Mouse (Mus musculus): ENCODE data around the gene Rab9. TPM values are rescaled to one million over a fixed set of nuclear protein-coding genes. Genes with fewer than 3 reads are reported as not detected.

Gene Rab9
- total and polyA plus RNA-seq, 3 experiments: 2.4 to 83.3 (median 44.6) TPM

DNA sequence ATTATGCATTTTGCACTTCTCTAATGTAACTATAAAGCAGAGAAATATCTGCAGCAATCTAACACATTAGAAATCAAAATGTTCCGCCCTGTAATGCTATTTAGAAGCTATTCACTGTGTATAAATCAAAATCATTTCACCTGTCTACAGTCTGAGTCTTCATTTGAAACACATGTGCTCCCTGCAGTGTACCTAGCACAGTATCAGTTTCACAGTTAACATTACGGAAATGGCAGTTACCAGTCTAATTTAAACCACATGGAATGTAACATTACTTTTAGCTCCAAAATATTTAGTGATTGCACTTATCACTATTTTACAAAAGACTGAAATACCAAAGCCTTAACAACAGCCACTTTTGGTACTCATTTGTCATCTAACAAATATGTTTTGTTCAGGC is 44.9 kb downstream of the Rab9 start:
- H3K27me3 ChIP-seq (ENCODE audit: insufficient read depth, low read length): no peaks in the 10 kb centered on the region

GRCm38 (mm10) chrX:166416196-166416595 is 63.5 kb downstream of the Rab9 start:
- no peak for ATAC-seq (ENCODE audit: extremely low read depth, insufficient number of reproducible peaks, low FRiP score, poor library complexity, severe bottlenecking)
- DNase-seq (ENCODE audit: low spot score): no peak

More for the DNA sequence above, 44.9 kb downstream of the Rab9 start:
- TF ChIP-seq TAL1 (conservative IDR thresholded peaks at IDR 0.05; ENCODE audit: low read depth, low read length): no peak
- no peak for TF ChIP-seq GATA2 (IDR thresholded peaks at IDR 0.05; ENCODE audit: borderline replicate concordance, low read depth, low read length)
- TF ChIP-seq CTCF (IDR thresholded peaks at IDR 0.05; ENCODE audit: low read depth, low read length): no peak
- TF ChIP-seq POLR2AphosphoS5 (IDR thresholded peaks at IDR 0.05; ENCODE audit: insufficient replicate concordance, low read depth, low read length): no peak
- no peak for TF ChIP-seq GATA1 (IDR thresholded peaks at IDR 0.05; ENCODE audit: borderline replicate concordance, low read length)
- Histone ChIP-seq H3K9me3 (replicated peaks) (no peaks in the 10 kb centered on the region), H3K4me1 (ENCODE audit: insufficient read depth, low read depth, low read length) (peaks cover 4% of the 10 kb centered on the region), H3K36me3 (replicated peaks) (peaks cover 34% of the 10 kb centered on the region), H3K4me3 (ENCODE audit: low read depth, low read length) (no peak overlapping the region)
- DNase-seq (ENCODE audit: low spot score): no peak
- no peak for ATAC-seq (ENCODE audit: extremely low read depth, insufficient number of reproducible peaks, low FRiP score, poor library complexity, severe bottlenecking)

DNA sequence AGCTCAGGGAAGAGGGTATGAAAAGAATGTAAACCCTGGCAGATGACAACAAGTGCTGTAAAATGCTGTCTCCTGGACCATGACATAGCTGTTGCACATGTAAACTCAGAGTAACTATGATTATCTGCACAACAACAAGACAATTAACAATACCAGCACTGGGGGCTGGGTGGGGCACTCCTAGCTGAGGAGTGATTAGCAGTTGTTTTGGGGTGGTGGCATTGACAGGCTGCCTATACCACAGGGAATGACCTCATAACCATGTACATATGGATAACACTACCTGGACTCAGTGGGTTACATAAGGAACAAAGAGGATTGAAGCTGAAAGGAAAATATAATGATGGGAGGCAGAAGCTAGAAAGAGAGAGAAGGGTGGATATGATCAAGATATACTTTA is 71.8 kb downstream of the Rab9 start:
- Histone ChIP-seq H3K4me1 (ENCODE audit: insufficient read depth, low read depth, low read length) (no peaks in the 10 kb centered on the region), H3K9me3 (replicated peaks) (no peaks in the 10 kb centered on the region), H3K36me3 (replicated peaks) (peaks cover 61% of the 10 kb centered on the region), H3K4me3 (ENCODE audit: low read depth, low read length) (no peak overlapping the region), H3K27me3 (ENCODE audit: insufficient read depth, low read length) (no peaks in the 10 kb centered on the region)
- DNase-seq (ENCODE audit: low spot score) (no peak), ATAC-seq (ENCODE audit: extremely low read depth, insufficient number of reproducible peaks, low FRiP score, poor library complexity, severe bottlenecking) (no peak)
- TF ChIP-seq POLR2AphosphoS5 (IDR thresholded peaks at IDR 0.05; ENCODE audit: insufficient replicate concordance, low read depth, low read length) (no peak), TAL1 (conservative IDR thresholded peaks at IDR 0.05; ENCODE audit: low read depth, low read length) (no peak), GATA2 (IDR thresholded peaks at IDR 0.05; ENCODE audit: borderline replicate concordance, low read depth, low read length) (no peak), CTCF (IDR thresholded peaks at IDR 0.05; ENCODE audit: low read depth, low read length) (no peak), GATA1 (IDR thresholded peaks at IDR 0.05; ENCODE audit: borderline replicate concordance, low read length) (no peak)

More at GRCm38 (mm10) chrX:166416196-166416595, 63.5 kb downstream of the Rab9 start:
- TF ChIP-seq GATA2 (IDR thresholded peaks at IDR 0.05; ENCODE audit: borderline replicate concordance, low read depth, low read length): no peak
- TF ChIP-seq GATA1 (IDR thresholded peaks at IDR 0.05; ENCODE audit: borderline replicate concordance, low read length): no peak
- TF ChIP-seq POLR2AphosphoS5 (IDR thresholded peaks at IDR 0.05; ENCODE audit: insufficient replicate concordance, low read depth, low read length): no peak
- no peak for TF ChIP-seq TAL1 (conservative IDR thresholded peaks at IDR 0.05; ENCODE audit: low read depth, low read length)
- no peak for TF ChIP-seq CTCF (IDR thresholded peaks at IDR 0.05; ENCODE audit: low read depth, low read length)
- Histone ChIP-seq H3K27me3 (ENCODE audit: insufficient read depth, low read length) (no peaks in the 10 kb centered on the region), H3K36me3 (replicated peaks) (peaks cover 18% of the 10 kb centered on the region), H3K4me3 (ENCODE audit: low read depth, low read length) (no peak overlapping the region), H3K9me3 (replicated peaks) (no peaks in the 10 kb centered on the region), H3K4me1 (ENCODE audit: insufficient read depth, low read depth, low read length) (no peaks in the 10 kb centered on the region)

Other genes with a start within 250 kb of the Rab9 start
- gene Gpm6b, start 241.0 kb downstream of the Rab9 start, total RNA-seq (2014; fragmentation: Nextera tagmentation): 4.7 TPM in 1 of 2 replicates, not detected in the other
- gene Gpm6b, start 241.0 kb downstream of the Rab9 start, total RNA-seq (2017): 0.12 and 0.16 TPM in 2 replicates
- gene Gpm6b, start 241.0 kb downstream of the Rab9 start, polyA plus RNA-seq (2012): not detected in 2 replicates
- gene Trappc2, start 39.3 kb downstream of the Rab9 start, total RNA-seq (2014; fragmentation: Nextera tagmentation): 11.7 and 14.0 TPM in 2 replicates
- gene Trappc2, start 39.3 kb downstream of the Rab9 start, total RNA-seq (2017): 13.4 and 14.0 TPM in 2 replicates
- gene Trappc2, start 39.3 kb downstream of the Rab9 start, polyA plus RNA-seq (2012): 0.13 and 0.26 TPM in 2 replicates
- 14.8 and 16.0 TPM in 2 replicates for gene Ofd1, start 39.2 kb downstream of the Rab9 start, total RNA-seq (2014; fragmentation: Nextera tagmentation)
- gene Ofd1, start 39.2 kb downstream of the Rab9 start, total RNA-seq (2017): 9.9 and 12.2 TPM in 2 replicates
- gene Ofd1, start 39.2 kb downstream of the Rab9 start, polyA plus RNA-seq (2012): 3.0 and 3.1 TPM in 2 replicates
- gene Tceanc, start 38.7 kb upstream of the Rab9 start, total RNA-seq (2014; fragmentation: Nextera tagmentation): 15.8 and 19.1 TPM in 2 replicates
- 10.8 and 12.6 TPM in 2 replicates for gene Tceanc, start 38.7 kb upstream of the Rab9 start, total RNA-seq (2017)
- 0.86 and 0.91 TPM in 2 replicates for gene Tceanc, start 38.7 kb upstream of the Rab9 start, polyA plus RNA-seq (2012)
- gene Egfl6, start 105.9 kb upstream of the Rab9 start, total RNA-seq (2014; fragmentation: Nextera tagmentation): not detected in 2 replicates
- not detected in 2 replicates for gene Egfl6, start 105.9 kb upstream of the Rab9 start, total RNA-seq (2017)
- gene Egfl6, start 105.9 kb upstream of the Rab9 start, polyA plus RNA-seq (2012): not detected in 2 replicates